Mouse (Mus musculus) spleen, adult 18-20 months (tissue): ENCODE measurements around the gene Recql.
"Not testable (repeated sequence)": the region's sequence is repeated elsewhere in the genome, so short reads cannot be mapped to it uniquely, and the experiment has no call there.

ENCODE experiments used
- DNase-seq, 2 experiments: peaks; one replicate each; pipeline ENCODE4 v3.0.0; 2022; ENCODE audit warnings: mixed read lengths in 2 of 2

The Recql gene

DNA sequence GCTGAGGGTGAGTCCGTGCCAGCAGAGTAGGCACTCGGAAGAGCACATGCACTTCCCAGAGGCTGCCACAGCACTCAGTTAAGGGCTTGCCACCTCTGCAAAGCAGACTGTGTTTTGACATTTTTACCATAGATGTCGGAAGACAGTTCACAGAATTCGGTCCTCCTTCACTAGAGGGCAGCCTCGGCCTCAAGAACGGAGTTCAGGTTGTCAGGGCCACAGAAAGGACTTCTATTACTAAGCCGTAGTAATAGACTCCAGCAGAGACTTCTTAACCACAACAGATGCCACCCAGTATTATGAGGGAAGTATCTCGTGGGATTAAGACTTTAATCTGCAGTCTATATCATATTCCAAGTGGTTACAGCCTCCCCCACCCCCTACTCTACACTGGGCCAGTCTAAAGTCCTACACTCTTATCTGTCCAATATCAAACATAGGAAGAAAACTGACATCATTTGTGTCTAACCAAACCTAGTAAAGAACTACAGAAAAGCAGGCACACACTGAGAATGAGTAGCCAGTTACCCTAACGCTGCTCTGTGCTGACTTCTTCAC, 23.8 kb downstream of the Recql start:
- DNase-seq: no peak

DNA sequence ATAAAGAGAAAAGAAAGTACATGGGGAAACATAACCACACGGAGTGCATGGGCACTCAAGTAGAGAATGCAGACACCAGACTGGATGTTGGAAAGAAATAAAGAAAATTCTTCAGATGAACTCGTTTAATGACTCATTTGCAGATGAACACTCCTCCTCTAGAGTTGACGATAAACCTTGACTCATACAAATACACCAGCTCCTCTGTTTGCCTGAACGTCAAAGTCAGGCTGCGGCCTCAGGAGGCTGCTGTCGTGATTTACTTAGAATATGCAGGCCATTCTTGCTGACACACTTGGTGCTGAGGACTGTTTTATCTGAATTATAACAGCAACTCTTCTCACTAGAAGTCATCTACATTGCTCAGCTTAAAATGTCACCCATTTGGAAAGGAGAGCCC, 24.9 kb downstream of the Recql start:
- DNase-seq: no peak

DNA sequence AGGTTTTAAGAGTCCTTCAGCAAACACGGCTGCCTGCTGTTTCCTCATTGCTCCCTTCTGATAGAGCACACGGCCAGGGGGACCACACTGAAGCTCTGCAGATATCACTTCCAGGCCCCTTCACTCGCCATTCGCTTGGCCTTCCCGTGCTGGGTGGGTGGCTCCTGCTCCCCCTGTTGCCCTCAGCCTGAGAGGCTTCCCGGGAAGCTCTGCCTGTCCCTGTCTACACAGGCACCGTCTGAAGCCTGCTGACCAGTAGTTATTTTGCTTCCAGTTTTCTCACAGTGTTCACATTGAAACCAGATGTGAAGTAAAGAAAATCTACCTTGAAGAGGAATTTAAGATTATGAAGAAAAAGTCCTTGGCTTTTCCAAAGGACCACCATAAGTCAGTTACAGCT, 29.8 kb downstream of the Recql start:
- no peak for DNase-seq

DNA sequence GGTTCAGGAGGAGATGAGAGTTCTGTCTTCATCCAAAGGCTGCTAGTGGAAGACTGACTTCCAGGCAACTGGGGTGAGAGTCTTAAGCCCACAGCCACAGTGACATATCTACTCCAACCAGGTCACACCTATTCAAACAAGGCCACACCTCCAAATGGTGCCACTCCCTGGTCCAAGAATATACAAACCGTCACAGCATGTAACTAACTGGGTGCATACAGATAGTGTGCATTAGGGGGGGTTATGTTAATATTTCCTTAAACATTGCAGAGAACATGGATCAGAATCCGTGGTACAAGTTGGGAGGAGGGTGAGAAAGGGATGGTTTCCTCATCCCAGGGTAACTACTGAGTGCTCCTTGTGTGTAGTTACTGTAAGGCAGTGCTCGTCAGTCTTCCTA, 34.8 kb downstream of the Recql start:
- DNase-seq: not testable (repeated sequence)

DNA sequence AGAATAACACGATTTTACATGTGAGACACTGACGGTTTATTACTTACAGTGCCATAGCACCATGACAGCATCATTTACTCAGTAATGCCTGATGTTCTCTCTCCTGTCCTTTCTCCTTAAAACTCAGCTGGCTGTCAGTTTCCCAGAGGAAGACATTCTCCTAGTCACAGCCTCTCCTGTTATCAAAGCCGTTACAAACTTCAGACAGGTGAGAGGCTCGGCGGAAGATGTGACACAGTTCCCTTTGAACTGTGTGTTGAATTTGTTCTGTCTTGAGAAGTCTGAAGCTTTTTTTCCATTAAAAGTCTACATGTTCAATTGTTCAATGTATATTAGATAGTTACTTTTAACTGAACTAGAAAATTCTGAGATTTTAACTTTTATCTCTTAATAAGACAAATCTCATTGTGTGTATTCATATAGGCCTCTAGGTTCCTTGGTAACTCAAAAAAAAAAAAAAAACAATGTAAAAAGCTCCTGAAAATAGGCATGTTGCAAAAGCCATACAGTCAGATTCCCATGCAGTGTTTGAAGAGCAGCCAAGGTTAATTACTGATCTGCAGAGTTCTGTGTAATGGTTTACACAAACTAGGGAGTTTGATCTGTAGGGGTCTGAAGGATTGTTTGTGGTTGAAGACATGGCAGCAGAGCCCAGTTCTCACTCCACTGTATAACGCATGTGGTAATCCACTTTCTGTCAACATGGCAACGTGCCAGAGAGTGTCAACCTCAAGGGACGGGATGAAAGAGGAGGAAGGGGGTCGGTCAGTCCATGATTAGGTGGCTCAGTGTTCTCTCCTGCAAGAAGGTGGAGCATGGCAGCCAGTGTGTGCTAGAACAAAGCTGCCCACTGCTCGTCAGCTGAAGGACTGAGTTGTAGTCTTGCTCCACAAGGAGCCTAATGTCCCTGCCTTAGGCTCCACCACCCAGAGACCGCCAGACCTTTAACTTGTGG, 39.2 kb downstream of the Recql start:
- DNase-seq: no peak

DNA sequence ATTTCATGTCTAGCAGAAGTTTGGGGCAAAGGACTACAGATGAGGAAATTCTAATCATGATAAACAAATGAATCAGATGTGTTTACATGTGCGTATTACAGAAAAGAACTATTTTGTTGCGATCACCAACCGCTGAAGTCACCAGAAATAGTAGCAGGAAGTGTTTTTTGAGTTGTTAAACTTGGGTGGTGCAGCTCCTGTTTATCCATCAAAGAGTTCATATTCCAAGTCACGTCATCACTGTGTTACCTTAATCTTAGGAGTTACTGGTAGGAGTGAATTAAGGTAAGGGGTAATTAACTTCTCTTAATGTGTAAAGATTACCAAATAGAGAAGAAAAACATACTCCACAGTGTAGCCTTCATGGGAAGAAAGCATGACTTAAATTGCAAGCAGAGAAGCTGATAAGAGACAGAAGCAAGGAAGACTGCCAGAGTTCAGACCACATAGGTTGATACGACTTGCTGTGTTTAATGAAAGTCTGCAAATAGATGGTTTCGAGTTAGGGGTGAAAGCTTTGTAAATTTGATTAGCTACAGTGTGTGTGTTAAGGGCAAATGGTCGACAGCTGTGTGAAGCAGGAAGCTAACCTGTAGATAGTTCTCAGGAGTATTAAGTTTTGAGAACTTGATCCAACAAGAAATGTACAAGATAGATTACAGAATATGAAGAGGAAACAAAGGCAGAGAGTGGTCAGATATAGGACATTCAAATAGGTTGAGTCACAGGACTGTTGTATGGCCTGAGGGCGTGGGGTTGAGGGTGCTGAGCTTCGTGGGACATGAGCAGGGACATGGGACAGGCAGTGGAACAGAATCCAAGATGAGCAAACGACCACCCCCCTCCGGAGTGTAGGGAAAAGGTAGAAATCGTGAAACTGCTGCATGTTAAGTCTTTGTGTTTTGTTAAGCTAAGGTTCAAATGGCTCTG, 40.4 kb downstream of the Recql start:
- DNase-seq: no peak

DNA sequence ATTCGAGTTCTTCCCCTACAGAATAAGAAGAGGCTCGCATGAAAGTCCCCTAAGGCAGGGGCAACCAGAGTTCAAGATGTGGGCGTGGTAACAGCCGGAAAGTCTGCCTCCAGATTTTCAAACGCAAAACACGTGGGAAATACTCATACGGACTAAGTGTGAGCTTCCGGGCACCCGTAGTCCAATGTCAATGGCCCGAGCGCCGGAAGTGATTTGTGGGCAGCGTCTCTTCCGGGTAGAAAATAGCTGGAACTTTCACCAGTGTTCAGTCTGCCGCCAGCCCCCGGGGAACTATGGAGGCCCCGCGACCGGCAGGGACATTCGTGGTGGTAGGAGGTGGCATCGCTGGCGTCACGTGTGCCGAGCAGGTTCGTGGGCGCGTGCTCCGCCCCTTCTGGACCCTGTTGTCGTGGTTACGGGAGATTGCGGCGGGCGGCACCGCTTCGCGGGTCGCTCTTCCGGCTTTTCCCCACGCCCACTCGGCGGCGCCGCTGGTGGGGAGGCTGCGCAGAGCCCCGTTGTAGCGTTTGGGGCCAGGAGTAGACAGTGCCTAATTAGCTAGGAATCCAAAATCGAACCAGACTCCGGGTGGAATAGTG, 41.3 kb downstream of the Recql start, which contains the start of gene Pyroxd1:
TSS of gene Pyroxd1 (plus strand) at position 215 of the 599 bp plus-strand sequence.
- peak; percentile 75 to 81 for DNase-seq

DNA sequence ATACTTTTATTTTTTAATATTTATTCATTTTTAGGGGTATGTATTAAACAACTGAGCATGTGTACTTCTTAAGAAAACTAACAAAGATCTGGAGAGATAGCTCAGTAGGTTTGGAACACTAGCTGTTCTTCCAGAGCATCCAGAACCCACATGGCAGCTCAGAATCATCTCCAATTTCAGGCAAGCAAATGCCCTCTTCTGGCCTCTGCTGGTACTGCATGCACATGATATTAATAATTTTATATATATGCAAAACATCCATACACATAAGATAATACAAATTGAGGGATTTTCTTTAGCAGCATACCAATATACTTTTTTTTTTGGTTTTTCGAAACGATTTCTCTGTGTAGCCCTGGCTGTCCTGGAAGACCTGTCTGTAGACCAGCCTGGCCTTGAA, 43.3 kb downstream of the Recql start:
- peak in 1 of 2 experiments; percentile 57 for DNase-seq

DNA sequence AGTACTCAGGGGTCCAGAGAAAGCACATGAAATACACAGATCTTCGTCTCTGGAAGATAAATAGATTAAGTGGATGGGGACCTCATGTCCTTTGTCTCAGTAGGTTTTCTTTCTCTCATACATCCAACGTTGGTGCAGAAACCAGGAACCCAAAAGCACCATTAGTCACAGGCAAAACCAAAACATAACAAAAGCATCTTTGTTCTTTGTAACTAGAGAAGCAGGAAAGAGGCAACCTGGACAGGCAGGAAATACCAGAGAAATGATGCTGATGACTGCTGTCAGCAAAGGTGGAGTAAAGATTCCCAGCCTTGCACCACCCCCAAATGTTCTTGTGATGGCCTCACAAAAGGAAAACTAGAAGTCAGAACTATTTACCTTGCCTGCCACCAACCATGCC, 47.3 kb downstream of the Recql start:
- DNase-seq: no peak

DNA sequence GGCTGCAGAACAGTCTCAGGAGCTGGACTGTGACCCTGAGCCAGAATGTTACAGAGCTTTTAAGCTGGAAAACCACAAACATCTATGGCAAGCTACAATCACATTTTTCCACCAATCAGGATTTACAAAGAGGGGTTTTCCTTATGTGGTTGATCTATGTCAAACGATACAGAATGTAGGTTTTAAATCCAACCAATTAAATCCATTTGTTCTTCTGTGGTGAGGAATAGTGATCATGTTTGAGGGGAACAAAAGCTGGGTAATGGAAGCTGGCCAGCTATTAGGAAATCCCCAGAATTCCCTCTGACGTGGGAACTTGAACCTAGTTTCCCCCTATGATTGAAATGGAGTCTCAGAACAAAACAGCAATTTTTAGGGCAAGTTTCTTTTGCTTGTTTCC, 47.9 kb downstream of the Recql start:
- no peak for DNase-seq

DNA sequence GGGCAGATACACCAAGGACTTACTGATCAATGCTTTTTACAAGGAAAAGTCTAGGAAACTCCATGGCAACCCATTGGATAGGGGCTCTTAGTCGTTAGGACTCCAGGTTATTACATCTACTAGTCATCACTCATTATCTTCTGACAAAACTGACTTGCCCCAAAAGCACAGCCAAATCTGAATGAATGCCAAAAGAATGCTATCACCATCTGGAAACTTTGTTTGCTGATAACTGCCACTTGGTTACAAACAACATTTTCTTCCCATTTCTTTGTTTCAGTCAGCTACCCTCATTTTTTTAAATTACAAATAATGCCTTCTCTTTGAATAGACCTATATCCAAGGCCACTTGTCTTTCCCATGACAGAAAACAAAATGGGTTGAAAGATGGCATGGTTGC, 57.7 kb downstream of the Recql start:
- DNase-seq: no peak

DNA sequence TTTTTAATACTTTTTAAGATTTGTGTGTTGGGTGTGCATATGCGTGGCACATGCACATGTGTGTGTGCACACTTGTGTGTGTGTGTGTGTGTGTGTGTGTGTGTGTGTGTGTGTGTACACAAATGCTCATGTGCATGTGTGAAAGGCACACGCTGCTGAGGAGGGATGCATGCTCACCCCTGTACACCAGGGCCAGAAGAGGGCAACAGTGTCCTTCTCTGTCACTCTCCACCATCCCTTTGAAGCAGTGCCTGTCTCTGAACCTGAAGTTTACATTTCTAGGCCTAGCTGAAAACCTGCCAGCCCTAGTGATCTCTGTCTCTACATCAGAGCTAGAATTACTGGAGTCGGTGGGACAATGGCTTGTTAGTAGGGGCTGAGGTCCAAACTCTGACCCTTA, 60.3 kb downstream of the Recql start:
- no peak for DNase-seq

DNA sequence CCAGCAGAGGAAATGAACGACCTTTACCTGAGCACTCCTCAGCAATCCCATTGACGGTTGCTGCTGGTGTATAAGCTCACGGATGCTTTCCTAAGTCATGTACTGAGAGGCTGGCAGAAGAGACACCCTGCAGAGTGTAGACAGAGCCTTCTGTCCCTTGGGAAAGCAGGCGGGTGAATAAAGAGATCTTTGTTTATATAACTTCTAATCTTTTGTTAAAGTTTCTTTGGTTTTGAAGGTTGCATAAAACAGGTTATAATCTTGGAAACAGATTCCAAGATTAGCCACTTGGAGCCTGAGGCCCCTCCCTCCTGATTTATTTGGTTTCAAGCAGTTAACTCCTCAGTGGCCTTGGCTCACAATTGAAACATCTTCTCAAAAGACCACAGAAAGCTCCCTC, 64.0 kb downstream of the Recql start, which contains the start of gene Slco1a5:
TSS of gene Slco1a5 (minus strand) at position 101 of the 400 bp plus-strand sequence.
- no peak for DNase-seq

DNA sequence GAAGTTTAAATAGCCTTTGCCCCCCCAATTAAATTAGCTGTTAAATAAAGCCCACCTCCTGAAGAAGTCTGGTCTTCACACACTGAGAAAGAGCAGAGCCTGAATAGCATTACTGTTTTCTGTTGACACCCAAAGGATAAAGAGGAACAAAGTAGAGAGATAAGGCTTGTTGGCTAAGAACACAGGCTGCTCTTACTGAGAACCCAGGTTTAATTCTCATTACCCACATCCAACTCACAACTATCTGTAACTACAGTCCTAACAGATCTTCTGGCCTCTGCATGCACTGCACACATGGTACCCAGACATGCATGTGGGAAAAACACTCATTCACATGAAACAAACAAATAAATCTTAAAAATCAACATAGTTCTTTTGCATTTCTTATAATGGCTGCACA, 69.8 kb downstream of the Recql start:
- no peak for DNase-seq

DNA sequence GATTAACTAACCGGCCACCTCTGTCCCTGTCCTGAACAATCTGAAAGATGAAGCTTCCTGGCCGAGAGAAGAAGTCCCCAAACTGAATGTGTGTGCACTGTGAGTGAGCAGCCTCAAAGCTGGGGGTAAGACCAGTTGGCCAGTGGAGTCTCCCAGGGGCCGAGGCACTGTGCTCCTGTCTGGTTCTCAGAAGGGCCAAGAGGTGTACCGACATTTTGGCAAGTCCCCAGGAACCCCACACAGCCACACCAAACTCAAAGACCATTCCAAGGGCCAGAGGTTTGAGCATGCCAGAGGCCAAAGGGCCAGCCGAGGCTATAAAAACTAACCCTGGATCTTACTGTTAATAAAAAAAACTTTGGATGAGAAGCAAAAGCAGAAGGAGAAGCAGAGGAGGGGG, 72.6 kb downstream of the Recql start:
- no peak for DNase-seq

DNA sequence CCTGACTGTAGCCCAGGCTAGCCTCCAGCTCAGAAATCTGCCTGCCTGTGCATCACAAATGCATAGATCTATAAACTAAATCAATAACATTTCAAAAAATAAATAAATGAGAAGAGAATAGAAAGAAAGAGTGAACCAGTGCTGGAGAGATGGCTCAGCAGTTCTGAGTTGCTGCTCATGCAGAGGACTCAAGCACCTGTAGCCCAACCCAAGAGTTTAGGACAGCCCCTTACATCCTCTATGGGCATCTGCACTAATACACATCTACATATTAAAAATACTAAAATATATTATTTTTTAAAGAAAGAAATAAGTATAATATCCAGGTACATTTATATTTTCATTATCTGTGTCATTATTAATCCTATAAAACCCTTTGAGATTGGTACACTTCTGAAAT, 81.8 kb downstream of the Recql start:
- no peak for DNase-seq
